Mouse (Mus musculus): Measurements from ENCODE around the gene Wdr86. TPM values are rescaled to one million over a fixed set of nuclear protein-coding genes. Genes with fewer than 3 reads are reported as not detected.

The Wdr86 gene
- polyA plus RNA-seq, 1 experiment from 2014 or later, result 22.5 TPM

DNA sequence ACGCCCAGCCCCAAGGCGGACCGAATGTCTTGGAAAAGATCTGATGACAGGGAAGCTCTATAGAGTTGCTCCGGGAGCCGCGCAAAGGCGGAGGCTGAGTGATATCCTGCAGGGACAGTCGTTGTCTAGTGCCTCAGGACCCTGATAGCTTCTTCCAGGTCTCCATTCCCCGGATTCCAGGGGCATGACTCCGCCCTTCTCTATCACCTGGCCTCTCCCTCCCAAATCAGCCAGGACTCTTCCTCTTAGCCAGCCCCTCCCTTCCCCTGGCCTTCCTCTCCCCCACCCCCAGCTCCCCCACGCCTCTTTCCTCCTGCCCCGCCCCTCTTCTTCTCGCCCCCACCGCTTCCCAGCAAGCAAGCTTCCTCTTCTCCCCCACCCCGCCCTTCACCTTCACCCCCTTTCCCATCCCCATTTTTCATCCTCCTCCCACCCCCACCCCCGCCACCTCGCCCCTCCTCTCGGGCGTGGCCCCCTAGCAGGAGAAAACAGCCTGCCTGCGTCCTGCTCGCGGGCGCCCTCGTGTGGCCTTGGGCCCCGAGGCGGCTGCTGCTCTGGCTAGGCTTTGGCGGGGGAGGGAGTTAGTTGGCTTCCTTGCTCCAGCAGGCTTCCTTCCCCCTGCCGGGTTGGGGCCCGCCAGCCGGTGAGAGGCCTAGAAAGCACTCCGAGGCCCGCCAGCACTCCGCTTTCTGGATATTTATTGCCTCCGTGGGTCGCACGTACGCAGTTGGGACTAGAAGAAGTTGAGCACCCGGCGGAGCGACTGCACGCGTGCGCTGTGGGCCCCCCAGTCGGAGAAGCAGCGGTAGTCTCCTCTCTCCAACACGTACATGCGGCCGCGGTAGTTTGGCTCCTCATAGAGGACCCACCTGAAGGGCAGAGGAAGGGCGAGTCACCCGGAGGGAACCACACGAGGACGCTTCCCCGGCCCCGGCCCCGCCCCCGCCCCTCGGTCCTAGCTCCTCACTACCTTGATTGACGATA is 20.1 kb upstream of the Wdr86 start:
- Histone ChIP-seq H3K27ac (peak overlapping the region; percentile 93), H3K36me3 (replicated peaks) (no peaks in the 10 kb centered on the region), H3K27me3 (ENCODE audit: poor library complexity, severe bottlenecking) (0 out of 2 replicates have a peak, but pooled peaks cover 8% of the 10 kb centered on the region), H3K9me3 (no peaks in the 10 kb centered on the region), H3K4me1 (peaks cover 51% of the 10 kb centered on the region), H3K4me3 (peak overlapping the region; percentile 69)
- WGBS, result 1% methylated on average over 58 of the region's 59 CpGs
- DNase-seq (ENCODE audit: extremely low spot score, low spot score), result peak; percentile 92

DNA sequence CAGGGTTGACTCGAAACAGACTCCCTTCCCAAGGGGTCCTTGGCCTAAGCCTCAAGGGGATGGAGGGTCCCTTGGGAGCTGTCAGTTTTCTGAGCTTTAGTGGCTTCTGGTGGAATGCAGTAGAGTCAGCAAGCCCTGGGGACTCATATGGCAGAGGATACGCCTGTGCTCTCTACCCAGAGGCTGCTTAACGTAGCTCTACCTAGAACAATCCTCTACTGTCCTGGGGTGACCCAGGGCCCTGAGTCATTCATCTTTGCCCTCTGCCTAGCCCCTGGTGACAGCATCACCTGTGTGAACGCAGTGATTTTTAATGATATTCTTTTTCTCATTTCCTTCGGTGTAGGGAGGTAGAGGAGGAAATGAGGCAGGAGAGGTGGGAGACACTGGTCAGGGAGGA is 19.2 kb upstream of the Wdr86 start:
- Histone ChIP-seq H3K36me3 (replicated peaks) (no peaks in the 10 kb centered on the region), H3K4me3 (peak overlapping the region; percentile 69), H3K27me3 (ENCODE audit: poor library complexity, severe bottlenecking) (0 out of 2 replicates have a peak, but pooled peaks cover 8% of the 10 kb centered on the region), H3K4me1 (peaks cover 51% of the 10 kb centered on the region), H3K27ac (peak overlapping the region; percentile 93), H3K9me3 (no peaks in the 10 kb centered on the region)
- no peak for DNase-seq (ENCODE audit: extremely low spot score, low spot score)
- WGBS, result 67% methylated on average over 5 of the region's 5 CpGs

DNA sequence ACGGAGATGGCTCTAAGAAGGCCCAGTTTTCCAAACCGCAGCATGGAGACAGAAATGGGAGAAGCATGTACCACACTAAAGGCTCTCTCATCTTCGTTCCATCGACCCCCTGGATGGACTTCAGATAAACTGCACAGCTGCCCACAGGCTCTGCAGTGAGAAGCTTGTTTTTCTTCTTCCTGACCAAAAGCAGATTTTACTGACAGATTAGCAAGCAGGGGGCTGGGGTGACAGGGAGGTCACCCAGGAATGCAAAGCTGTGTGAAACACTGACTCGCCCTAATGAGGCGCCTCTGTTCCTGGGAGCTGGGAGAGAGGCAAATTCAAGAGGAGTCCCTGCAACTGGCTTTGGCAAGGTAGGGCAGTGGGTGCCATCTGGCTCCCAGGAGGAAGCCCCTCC is 17.0 kb upstream of the Wdr86 start:
- 10% methylated on average over 6 of the region's 6 CpGs for WGBS
- peak overlapping the region; percentile 68 for H3K27ac ChIP-seq
- DNase-seq (ENCODE audit: extremely low spot score, low spot score), result no peak
- peaks cover 47% of the 10 kb centered on the region for H3K4me1 ChIP-seq
- H3K36me3 ChIP-seq (replicated peaks), result no peaks in the 10 kb centered on the region
- H3K27me3 ChIP-seq (ENCODE audit: poor library complexity, severe bottlenecking), result 0 out of 2 replicates have a peak, but pooled peaks cover 8% of the 10 kb centered on the region
- no peak overlapping the region for H3K4me3 ChIP-seq
- no peaks in the 10 kb centered on the region for H3K9me3 ChIP-seq

DNA sequence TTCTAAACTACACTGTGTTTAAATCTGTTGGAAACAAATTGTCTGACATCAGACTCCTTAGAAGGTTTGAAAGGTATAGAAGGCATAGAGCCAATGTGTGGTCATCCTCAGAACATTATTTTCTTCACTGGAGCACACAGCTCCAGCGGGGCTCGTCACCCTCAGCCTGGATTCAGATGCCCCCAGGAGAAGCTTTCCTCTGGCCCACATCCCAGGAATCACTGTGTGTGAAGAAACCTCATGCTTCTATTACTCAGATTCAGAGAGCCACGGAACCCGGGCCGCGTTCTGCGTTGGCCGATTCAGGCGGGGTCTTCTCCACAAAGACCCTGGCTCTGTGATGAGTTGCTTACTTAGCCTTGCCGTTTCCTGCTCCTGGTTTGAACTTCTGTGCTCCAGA is 13.4 kb upstream of the Wdr86 start:
- Histone ChIP-seq H3K27me3 (ENCODE audit: poor library complexity, severe bottlenecking) (no peaks in the 10 kb centered on the region), H3K9me3 (no peaks in the 10 kb centered on the region), H3K36me3 (replicated peaks) (no peaks in the 10 kb centered on the region), H3K4me1 (peaks cover 32% of the 10 kb centered on the region), H3K27ac (no peak overlapping the region), H3K4me3 (no peak overlapping the region)
- DNase-seq (ENCODE audit: extremely low spot score, low spot score), result no peak
- 95% methylated on average over 10 of the region's 10 CpGs for WGBS

DNA sequence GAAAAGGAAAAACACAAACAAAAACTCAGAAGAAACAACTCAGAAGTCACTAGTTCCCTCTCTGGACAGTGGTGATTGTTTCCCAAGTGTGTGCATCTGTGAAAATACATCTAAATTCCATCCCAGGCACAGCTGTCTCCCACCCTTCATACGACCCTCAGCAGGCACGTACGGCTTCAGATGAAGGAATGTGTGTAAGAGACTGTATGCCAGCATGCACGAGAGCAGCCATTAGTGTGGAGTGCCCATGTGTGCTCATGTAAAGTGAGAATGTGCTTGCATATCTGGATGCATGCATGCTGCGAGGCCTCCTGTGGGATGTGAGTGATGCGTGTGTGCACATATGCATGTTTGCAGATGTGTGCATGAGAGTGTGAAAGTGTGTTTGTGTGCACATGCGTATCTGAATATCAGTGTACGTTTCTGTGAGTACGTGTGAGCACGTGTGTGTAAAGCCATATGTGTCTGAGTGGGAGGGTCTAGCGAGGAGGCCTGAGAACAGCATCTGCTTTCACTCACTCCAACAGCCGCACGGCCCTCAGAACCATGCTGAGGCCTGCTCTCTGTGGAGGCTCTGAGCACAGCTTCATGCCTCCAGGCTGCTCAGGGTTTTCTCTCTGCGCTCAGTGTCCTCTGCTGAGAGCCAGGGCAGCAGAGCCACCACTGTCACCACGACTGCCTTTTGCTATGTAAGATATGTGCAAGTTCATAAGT is 10.8 kb upstream of the Wdr86 start:
- 77% methylated on average over 15 of the region's 15 CpGs for WGBS
- peak overlapping the region; percentile 41; the same call in 1 of the 2 replicates for H3K27ac ChIP-seq

DNA sequence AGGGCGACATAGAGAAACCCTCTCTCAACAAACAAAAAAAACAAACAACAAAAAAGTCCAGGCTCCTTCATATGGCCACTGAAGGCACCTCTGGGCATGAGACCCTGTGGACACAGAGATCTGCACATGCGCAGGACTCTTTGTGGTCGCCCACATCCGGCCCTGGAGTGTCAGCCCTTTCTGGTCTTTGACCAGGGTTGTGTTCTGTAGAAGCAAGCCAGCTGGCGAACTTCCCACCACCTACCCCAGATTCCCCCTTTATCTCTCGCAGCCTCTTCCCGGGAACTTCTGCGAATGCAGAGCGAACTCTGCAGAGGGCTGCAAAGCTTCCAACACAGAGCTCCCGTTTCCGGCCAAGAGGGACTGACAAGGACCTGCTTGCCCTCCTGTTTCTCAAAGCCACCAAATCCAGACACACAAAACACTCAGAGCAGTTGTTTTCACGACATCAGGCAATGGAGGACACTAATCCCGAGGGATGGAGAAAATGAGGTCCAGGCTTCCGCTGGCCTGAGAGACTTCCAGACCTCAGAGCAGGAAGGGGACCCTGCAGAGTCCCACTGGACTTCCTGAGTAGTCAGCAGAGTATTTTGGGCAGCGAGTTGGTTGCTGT is 8.7 kb upstream of the Wdr86 start:
- H3K4me1 ChIP-seq, result peaks cover 20% of the 10 kb centered on the region
- H3K27ac ChIP-seq, result peak overlapping the region; percentile 56
- DNase-seq (ENCODE audit: extremely low spot score, low spot score), result no peak
- H3K36me3 ChIP-seq (replicated peaks), result no peaks in the 10 kb centered on the region
- no peak overlapping the region for H3K4me3 ChIP-seq
- H3K9me3 ChIP-seq, result no peaks in the 10 kb centered on the region
- 68% methylated on average over 15 of the region's 15 CpGs for WGBS
- no peaks in the 10 kb centered on the region for H3K27me3 ChIP-seq (ENCODE audit: poor library complexity, severe bottlenecking)

More for the DNA sequence above, 10.8 kb upstream of the Wdr86 start:
- DNase-seq (ENCODE audit: extremely low spot score, low spot score), result no peak
- H3K9me3 ChIP-seq, result no peaks in the 10 kb centered on the region
- H3K36me3 ChIP-seq (replicated peaks), result no peaks in the 10 kb centered on the region
- peaks cover 17% of the 10 kb centered on the region for H3K4me1 ChIP-seq
- H3K27me3 ChIP-seq (ENCODE audit: poor library complexity, severe bottlenecking), result no peaks in the 10 kb centered on the region
- no peak overlapping the region for H3K4me3 ChIP-seq

DNA sequence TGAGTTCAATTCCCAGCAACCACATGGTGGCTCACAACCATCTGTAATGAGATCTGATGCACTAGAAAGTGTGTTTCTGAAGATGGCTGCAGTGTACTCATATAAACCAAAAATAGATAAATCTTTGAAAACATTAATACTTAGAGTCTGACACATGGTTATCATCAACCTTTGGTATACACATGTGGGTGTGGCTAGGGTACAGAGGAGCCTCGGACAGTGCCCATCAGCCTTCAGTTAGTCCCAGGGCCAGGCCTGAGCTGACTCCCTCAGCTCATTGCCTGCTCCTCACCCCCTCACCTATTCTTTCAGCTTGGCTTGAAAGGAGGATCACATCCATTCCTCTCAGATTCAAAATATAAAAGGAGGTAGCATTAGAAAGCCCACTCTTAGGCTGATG is 8.0 kb upstream of the Wdr86 start:
- no peak for DNase-seq (ENCODE audit: extremely low spot score, low spot score)
- Histone ChIP-seq H3K36me3 (replicated peaks) (no peaks in the 10 kb centered on the region), H3K4me1 (peaks cover 27% of the 10 kb centered on the region), H3K27me3 (ENCODE audit: poor library complexity, severe bottlenecking) (no peaks in the 10 kb centered on the region), H3K4me3 (no peak overlapping the region), H3K27ac (no peak overlapping the region), H3K9me3 (no peaks in the 10 kb centered on the region)
- whole genome bisulfite sequencing, result 89% methylated on average over 1 of the region's 1 CpGs

DNA sequence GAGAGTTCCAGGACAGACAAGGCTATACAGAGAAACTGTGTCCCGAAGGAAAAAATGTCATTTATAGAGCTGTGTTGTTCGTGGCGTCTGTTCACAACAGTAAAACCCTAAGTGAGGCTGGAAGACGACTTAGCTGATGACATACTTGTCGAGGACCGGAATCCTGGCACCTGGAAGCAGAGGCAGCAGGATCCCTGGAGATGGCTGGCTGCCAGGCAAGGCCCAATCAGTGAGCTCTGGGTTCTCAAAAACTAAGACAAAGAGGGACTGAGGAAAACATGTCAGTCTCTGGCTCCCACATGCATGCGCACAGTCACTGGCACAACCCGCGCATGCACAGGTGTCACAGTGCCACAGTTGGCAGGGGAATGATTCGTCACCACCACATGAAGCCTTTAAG is 7.1 kb upstream of the Wdr86 start:
- H3K27me3 ChIP-seq (ENCODE audit: poor library complexity, severe bottlenecking), result no peaks in the 10 kb centered on the region
- no peak for DNase-seq (ENCODE audit: extremely low spot score, low spot score)
- no peaks in the 10 kb centered on the region for H3K36me3 ChIP-seq (replicated peaks)
- no peak overlapping the region for H3K27ac ChIP-seq
- H3K9me3 ChIP-seq, result no peaks in the 10 kb centered on the region
- H3K4me1 ChIP-seq, result peaks cover 36% of the 10 kb centered on the region
- WGBS, result 95% methylated on average over 10 of the region's 10 CpGs
- no peak overlapping the region for H3K4me3 ChIP-seq

DNA sequence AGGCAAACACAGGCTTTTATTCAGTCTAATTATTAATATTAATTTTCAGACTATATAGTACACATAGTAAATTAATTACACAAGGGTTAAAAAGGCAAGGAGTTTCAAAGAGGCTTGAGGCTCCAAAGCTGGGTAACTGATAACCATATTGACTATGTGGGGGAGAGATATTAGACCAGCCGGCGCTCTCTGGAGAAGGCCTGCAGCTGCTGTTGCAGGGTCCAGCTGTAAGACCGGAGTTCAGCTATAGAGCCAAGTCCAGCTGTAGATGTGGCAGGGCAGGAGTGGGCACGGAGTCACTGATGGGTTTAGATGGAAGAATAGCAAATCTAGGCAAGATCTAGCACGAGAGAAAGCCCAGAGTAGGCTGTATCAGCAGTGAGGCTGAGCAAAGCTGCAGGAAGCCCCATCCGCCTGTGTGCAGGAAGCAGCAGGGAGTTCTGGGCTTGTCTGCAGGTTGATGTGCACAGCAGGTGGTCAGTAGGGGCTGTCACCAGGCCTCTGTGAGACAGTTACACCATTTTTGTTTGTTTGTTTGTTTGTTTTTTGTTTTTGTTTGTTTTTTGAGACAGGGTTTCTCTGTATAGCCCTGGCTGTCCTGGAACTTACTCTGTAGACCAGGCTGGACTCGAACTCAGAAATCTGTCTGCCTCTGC is 3.4 kb upstream of the Wdr86 start:
- 65% methylated on average over 7 of the region's 7 CpGs for WGBS
- peaks cover 36% of the 10 kb centered on the region for H3K27me3 ChIP-seq (ENCODE audit: poor library complexity, severe bottlenecking)
- peaks cover 55% of the 10 kb centered on the region for H3K4me1 ChIP-seq

DNA sequence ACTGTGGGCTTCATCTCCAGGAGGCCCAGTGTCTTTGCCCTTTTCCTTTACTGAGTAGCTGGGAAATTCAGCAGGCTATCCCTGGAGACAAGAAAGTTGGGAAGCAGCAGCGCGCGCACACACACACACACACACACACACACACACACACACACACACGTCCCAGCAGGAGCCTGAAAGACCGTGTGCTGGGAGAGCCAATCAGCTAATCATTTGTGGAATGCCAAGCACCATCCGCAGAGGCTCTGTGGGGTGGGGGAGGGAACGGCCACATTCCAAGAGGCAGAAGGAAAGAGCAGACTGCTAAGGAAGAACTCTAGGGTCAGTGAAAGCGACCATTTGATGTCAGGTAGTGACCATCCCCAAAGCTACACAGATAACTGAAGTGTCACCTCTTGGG is 2.6 kb upstream of the Wdr86 start:
- peak overlapping the region; percentile 82 for H3K27ac ChIP-seq
- H3K9me3 ChIP-seq, result no peaks in the 10 kb centered on the region
- H3K4me3 ChIP-seq, result peak overlapping the region; percentile 18; the same call in 1 of the 2 replicates
- no peaks in the 10 kb centered on the region; the same call in 1 of the 2 replicates for H3K36me3 ChIP-seq (replicated peaks)
- peaks cover 55% of the 10 kb centered on the region for H3K4me1 ChIP-seq
- DNase-seq (ENCODE audit: extremely low spot score, low spot score), result peak; percentile 80
- 2% methylated on average over 8 of the region's 8 CpGs for WGBS
- peaks cover 42% of the 10 kb centered on the region for H3K27me3 ChIP-seq (ENCODE audit: poor library complexity, severe bottlenecking)

More for the DNA sequence above, 3.4 kb upstream of the Wdr86 start:
- Histone ChIP-seq H3K4me3 (no peak overlapping the region), H3K27ac (peak overlapping the region; percentile 82), H3K36me3 (replicated peaks) (no peaks in the 10 kb centered on the region), H3K9me3 (no peaks in the 10 kb centered on the region)
- DNase-seq (ENCODE audit: extremely low spot score, low spot score), result no peak

DNA sequence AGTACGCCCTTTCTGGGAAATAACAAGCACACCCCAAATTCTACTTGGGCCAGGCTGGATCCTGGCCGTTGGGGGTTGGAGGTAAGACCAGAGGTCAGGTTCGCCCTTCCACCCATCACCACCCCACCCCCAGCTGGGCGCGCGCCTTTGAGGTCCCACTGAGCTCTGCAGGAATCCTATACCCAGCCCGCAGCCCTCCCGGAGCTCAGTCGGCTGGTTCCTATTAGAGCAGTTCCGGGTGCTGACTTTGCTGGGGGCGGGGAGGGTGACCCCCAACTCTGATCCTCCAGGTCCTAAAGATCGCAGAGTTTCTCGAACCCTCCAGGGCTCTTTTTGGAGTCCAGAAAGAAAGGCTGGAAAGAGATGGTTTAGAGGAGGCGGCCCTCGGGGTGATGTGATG is 459 bp upstream of the Wdr86 start:
- Histone ChIP-seq H3K36me3 (replicated peaks) (peaks cover 4% of the 10 kb centered on the region), H3K9me3 (no peaks in the 10 kb centered on the region), H3K27ac (peak overlapping the region; percentile 89), H3K4me3 (peak overlapping the region; percentile 66), H3K4me1 (peaks cover 55% of the 10 kb centered on the region), H3K27me3 (ENCODE audit: poor library complexity, severe bottlenecking) (peaks cover 43% of the 10 kb centered on the region)
- peak; percentile 40 for DNase-seq (ENCODE audit: extremely low spot score, low spot score)
- WGBS, result under 1% methylated on average over 15 of the region's 15 CpGs
